Mouse (Mus musculus): Measurements from ENCODE around the gene Gp5. TPM values are rescaled to one million over a fixed set of nuclear protein-coding genes. Genes with fewer than 3 reads are reported as not detected.
"Not testable (repeated sequence)": the region's sequence is repeated elsewhere in the genome, so short reads cannot be mapped to it uniquely, and the experiment has no call there.

The Gp5 gene
- not detected for polyA plus RNA-seq (2017; shearing (Covaris generic))

- no peak for ATAC-seq
Measured at GRCm38 (mm10) chr16:30310647-30311046, at the start of gene Gp5. Gene Gp5, minus strand, starts transcription at chr16:30310779.

DNA sequence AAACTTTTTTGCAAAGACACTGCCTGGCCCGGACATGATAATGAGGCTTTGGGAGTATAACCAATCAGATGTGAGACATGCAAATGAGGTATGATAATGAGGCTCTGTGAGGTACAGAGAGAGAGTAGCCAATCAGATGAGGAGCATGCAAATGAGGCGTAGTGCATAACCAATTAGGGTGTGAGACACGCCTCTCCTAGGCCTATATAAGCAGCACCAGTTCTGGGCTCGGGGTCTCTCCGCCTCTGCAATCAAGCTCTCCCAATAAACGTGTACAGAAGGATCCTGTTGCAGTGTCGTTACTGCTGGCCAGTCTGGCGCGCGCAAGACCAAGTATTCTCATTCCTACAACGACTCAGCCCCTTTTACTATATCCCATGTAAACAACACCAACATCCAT lies 42.9 kb upstream of the Gp5 start:
- not testable (repeated sequence) for ATAC-seq

DNA sequence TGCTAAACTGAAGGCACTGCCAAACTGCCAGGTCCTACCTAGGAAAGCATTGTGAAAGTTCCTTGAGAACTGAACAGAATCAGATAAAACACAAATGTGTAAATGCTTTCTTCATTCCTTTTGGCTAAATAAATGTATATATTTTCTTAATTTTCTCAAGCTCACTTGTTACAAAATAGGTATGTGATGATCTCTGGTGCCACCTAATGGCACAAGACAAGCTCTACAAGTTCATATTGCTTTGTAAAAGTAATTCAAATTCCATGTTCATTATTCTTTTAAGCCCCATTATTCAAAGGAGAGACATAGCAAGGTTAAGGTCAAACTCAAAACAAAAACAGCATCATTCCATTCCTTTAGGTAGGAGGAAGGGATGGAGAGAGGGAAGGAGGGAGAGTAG lies 3.7 kb upstream of the Gp5 start:
- peak; percentile 45 for ATAC-seq

- ATAC-seq: no peak
Measured at GRCm38 (mm10) chr16:30310171-30310515, 436 bp downstream of the Gp5 start.

DNA sequence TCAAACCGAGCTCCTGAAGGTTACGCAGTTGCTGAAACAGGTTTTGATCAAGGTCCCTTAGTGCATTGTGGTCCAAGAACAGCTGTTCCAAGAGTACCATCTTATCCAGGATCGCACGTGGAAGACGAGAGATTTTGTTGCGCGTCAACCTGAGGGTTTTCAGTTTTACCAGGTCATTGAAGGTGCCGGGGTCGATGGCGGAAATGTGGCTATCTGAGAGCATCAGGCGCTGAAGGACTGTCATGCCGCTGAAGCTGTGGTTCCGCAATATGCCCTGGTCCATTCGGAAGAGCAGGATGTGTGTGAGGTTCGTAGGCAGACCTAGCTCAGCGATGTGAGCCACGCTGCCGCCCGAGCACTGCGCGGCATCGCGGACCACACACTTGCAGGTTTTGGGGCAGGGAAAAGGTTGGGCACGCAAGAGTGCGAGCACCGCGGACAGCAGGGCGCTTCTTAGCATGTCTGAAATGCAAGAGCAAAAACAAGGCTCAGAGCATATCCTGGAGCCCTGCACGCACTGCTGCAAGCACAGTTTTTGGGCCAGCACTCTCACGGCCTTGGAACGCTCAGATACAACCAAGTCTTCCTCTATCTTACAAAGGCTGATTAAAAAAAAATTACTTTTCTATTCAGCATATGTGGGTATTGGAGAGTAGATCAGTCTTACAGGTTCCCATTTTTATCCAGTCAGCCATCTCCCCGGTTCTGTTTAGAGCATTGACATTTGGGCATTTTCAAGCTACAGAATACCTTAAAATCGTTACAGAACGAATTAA lies 996 bp downstream of the Gp5 start:
- ATAC-seq: peak; percentile 34

- ATAC-seq: peak; percentile 64
Measured at GRCm38 (mm10) chr16:30308616-30309394, 1.8 kb downstream of the Gp5 start.

DNA sequence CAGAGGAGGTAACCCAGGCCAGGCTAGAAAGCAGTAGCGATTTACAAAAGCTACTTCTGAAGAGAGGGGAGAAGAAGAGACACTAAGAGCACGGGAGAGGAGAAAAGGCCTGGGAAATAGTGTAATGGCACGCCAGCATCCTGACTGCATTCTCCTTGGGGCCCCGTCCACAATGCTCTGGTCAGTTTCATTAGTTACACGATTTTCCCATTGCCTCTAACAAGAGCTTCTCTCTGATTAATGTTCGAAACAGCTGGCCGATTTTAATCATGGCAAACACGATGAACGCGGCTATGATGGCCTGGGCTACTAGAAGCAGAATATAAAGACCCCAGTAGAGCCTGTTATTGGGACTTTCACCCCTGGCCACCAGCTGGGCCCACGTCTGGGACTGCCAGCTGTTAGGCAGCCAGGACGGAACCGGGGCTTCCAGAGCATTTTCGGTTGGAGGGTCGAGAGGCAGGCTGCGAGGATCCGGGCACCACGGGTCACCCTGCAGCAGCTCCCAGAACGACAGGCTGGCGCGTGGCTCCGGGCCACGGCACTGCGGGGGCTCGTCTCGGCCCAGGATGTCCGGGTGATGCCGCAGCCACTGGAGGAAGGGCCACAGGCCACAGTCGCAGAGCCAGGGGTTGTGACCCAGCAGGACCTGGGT lies 2.5 kb downstream of the Gp5 start:
- no peak for ATAC-seq

DNA sequence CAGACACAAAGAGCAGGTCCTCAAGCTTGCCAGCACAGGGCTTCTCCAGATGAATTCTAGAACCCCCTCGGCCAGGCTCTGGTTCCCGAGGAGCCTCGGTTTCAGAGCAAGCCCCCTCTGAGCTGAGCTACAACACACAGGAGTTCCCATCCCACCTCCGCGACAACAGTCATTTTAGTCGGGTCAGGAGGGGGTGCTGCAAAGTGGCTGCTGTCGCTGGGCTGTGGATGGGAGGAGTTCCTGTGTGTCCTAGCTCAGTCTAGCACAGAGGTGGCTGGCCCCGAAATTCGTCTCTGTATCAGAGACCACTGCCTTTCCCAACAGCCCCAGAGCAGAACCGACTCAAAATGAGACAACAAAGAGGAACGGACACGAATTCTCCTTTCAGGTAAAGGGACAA lies 3.3 kb downstream of the Gp5 start:
- no peak for ATAC-seq

GRCm38 (mm10) chr16:30306102-30306501 lies 4.5 kb downstream of the Gp5 start:
- ATAC-seq: no peak

GRCm38 (mm10) chr16:30304236-30304635 lies 6.3 kb downstream of the Gp5 start:
- ATAC-seq: no peak

- no peak for ATAC-seq
Measured at GRCm38 (mm10) chr16:30303411-30303810, 7.2 kb downstream of the Gp5 start.

GRCm38 (mm10) chr16:30302686-30303085 lies 7.9 kb downstream of the Gp5 start:
- no peak for ATAC-seq

DNA sequence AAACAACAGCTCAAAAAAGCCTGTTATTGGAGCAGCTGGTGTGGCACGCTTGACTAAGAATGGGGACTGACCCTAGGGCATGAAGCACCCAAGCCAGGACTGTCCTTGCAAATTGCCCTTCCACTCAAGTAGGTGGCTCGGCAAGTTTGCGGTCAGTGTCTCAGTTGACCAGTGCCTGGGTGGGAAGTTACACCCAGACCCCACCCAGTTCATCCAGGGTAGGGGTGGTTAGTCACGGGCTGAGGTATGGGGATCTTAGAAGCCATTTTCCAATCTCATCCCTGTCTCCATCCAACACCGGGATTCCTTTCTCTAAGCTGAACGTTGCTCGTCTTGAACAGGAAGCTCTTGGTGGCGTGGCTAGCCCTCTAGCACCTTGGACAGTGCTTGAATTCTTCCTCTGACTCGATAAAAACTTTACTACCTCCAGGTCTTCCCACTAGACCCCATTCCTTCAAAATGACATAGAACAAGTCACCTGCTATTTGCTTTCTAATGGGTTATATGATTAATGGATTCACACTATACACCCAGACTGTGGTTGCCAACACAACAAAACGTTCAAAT lies 10.8 kb downstream of the Gp5 start:
- ATAC-seq: no peak

- ATAC-seq: no peak
Measured at GRCm38 (mm10) chr16:30297450-30297849, 13.1 kb downstream of the Gp5 start.

- no peak for ATAC-seq
Measured at GRCm38 (mm10) chr16:30296601-30297275, 13.8 kb downstream of the Gp5 start.

- no peak for ATAC-seq
Measured at GRCm38 (mm10) chr16:30295106-30295505, 15.5 kb downstream of the Gp5 start.

GRCm38 (mm10) chr16:30290436-30290835 lies 20.1 kb downstream of the Gp5 start:
- no peak for ATAC-seq

DNA sequence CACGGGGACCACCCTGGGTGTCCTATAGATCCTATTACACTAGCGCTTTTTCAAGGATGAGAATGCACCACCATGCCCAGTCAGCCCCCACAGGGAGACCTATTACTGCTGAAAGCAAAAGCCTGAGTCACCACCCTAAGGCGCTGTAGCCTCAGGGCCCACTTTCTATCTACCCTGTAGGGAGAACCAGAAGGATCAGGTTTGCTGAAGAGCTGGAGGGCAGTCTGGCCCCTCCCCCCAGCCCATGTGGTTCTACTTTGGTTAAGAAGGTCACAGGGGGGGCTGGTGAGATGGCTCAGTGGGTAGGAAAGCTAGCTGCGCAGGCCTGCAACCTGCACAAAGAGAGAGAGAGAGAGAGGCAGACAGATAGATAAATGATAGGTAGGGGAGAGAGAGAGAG lies 24.9 kb downstream of the Gp5 start:
- ATAC-seq: no peak

DNA sequence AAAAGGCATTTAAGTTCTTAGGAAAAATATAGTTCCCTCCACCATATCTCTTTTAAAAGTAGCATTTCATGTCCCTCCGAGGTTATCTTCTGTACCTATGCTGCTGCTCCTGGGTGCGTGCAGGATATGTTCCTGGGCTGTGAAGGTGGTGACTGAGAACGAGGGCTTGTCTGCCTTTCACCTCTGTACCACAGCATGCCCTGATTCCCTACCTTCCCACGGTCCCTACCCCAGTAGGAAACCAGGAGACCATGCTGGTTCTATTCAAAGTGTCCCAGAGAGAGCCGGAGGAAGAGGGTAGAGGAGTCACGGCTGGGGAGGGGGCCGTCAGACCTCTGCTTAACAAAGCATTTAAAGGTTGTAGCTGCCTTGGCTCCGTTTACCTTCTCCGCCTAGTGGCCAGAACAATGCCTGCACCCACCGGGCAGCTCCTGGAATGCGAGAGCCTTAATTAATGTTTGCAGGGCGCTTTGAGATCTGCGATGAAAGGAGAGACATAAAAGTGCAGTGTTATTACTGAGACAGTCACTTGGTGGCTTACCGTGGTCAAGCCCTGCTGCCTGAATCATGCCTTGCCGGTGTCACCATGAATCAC lies 26.7 kb downstream of the Gp5 start:
- peak; percentile 56 for ATAC-seq

DNA sequence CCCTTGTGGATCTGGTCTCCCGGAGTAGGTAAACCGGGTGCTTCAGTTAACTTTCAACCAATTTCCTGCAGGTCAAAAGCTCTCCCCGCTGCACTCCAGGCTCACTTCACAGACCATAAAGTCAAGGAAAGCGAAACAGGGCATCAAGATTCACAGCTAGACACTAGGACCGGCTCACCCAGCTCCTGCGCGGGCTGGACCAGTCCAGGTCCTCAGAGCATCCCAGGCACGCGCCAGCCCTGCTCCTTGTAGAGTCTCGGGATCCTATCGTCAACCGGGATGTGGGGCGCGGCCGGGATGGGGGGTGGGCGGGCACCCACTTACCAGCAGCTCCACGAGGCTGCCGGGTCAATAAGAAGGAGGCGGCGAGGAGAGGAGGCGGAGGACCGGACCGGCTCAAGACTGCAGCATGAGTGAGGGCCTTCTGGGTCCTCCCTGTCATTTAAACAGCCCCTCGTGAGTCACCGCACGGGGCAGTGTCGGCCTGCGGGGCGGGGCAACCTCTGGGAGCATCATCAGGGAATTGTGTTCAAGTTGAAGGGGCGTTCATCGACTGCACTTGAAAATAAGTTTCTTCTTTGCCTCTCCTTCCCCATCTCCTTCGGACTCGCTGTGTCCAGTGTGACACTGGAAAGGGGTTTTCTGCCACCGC lies 27.6 kb downstream of the Gp5 start, which contains the start of gene Lrrc15:
Gene Lrrc15, minus strand, starts transcription at position 413 of the 652 bp plus-strand sequence.
- no peak for ATAC-seq

DNA sequence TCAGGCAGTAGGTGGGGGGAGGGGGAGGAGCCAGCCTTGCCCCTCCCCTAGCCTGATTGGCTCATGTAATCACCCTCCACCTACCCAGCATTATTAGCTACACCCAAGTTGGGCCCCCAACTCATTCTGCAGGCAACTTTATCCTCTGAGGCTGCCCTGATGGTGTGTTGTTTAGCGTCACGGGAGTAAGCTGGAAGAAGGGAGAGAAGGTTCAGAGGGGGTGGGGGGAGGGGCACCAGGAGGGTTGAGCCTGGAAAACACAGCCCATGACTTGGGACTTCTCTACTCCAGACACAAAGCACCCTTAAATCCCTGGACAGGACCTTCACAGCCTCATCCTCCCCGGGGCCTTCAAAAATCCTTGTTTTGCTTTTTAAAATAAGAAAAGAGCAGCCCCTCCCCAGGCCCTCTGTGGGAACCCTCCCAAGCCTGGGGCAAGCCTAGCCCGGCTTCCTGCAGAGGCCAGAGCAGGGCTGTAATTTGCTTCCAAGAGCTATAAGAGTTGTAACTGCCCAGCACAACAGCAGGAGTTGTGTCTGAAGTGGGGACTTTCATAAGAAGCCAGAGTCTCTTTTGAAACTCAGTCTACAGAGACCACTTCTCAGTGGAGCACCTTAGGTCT lies 29.8 kb downstream of the Gp5 start:
- no peak for ATAC-seq
